Mouse (Mus musculus) left cerebral cortex, postnatal 14 days (tissue): ENCODE results near the gene Tdo2. TPM values are rescaled to one million over a fixed set of nuclear protein-coding genes. Genes with fewer than 3 reads are reported as not detected.

ENCODE experiments used
- DNase-seq, 2 experiments: peaks; one replicate each; pipeline ENCODE4 v3.0.0; 2021 to 2022; ENCODE audit warnings: low spot score in 2 of 2, mixed read lengths in 1 of 2
- intact Hi-C: fragments of 180-260 bp; cut with DNase I; formaldehyde crosslinking; loops from one replicate; pipeline ENCODE4 v1.15.1; 2025
- total RNA-seq, 2 experiments: library from RNA; stranded (reverse); gene quantifications; 2 replicates each; pipeline ENCODE4 v1.2.3; 2021

Tdo2 gene
- total RNA-seq, 2 experiments from 2014 or later = 1.6 to 1.7 TPM

- intact Hi-C loops = no loop called here
These were observed 27.0 kb downstream of the Tdo2 start for GRCm38 (mm10) chr3:81949048-81949447.

GRCm38 (mm10) chr3:81944851-81945393 lies 31.1 kb downstream of the Tdo2 start:
- no peak for DNase-seq
- intact Hi-C loops = no loop called here

More at GRCm38 (mm10) chr3:81949048-81949447, 27.0 kb downstream of the Tdo2 start:
- no peak for DNase-seq

- DNase-seq = no peak
- intact Hi-C loops = no loop called here
These were observed 32.9 kb downstream of the Tdo2 start for GRCm38 (mm10) chr3:81943097-81943496.

GRCm38 (mm10) chr3:81942341-81942740 lies 33.7 kb downstream of the Tdo2 start:
- intact Hi-C loops = no loop called here
- DNase-seq = no peak

GRCm38 (mm10) chr3:81938924-81939323 lies 37.1 kb downstream of the Tdo2 start:
- intact Hi-C loops = no loop called here
- no peak for DNase-seq

- intact Hi-C loops = loop anchor here (5.0 kb wide), 2 partner anchors 99 to 419 kb away; no protein-coding TSS in a partner anchor
These were observed 42.7 kb downstream of the Tdo2 start for GRCm38 (mm10) chr3:81933348-81933747.

GRCm38 (mm10) chr3:81932141-81933101 lies 43.6 kb downstream of the Tdo2 start, which contains the start of gene Ctso:
Ctso (plus strand) TSS chr3:81932601.
- DNase-seq = peak; percentile 88 to 90
- intact Hi-C loops = loop anchor here (5.0 kb wide), 2 partner anchors 100 to 420 kb away; no protein-coding TSS in a partner anchor

More at GRCm38 (mm10) chr3:81933348-81933747, 42.7 kb downstream of the Tdo2 start:
- no peak for DNase-seq

GRCm38 (mm10) chr3:81931695-81932094 lies 44.3 kb downstream of the Tdo2 start:
- intact Hi-C loops = loop anchor here (5.0 kb wide), 2 partner anchors 101 to 421 kb away; no protein-coding TSS in a partner anchor
- no peak for DNase-seq

- no peak for DNase-seq
- intact Hi-C loops = loop anchor here (5.0 to 10.0 kb wide), 3 partner anchors 892 to 1844 kb away; partner anchors contain the start of genes Gria2 and Pdgfc
These were observed 46.9 kb downstream of the Tdo2 start for GRCm38 (mm10) chr3:81929073-81929472.

- DNase-seq = peak in 1 of 2 experiments; percentile 25
These were observed 49.2 kb downstream of the Tdo2 start for GRCm38 (mm10) chr3:81926764-81927325.

GRCm38 (mm10) chr3:81925856-81926255 lies 50.1 kb downstream of the Tdo2 start:
- intact Hi-C loops = loop anchor here (2.0 to 10.0 kb wide), 4 partner anchors 889 to 1841 kb away; partner anchors contain the start of genes Gria2 and Pdgfc
- no peak for DNase-seq

More at GRCm38 (mm10) chr3:81926764-81927325, 49.2 kb downstream of the Tdo2 start:
- intact Hi-C loops = loop anchor here (5.0 to 10.0 kb wide), 3 partner anchors 890 to 1842 kb away; partner anchors contain the start of genes Gria2 and Pdgfc

- intact Hi-C loops = loop anchor here (2.0 to 10.0 kb wide), 5 partner anchors 138 to 1840 kb away; partner anchors contain the start of genes Gria2 and Pdgfc
- DNase-seq = peak; percentile 81 to 88
These were observed 51.1 kb downstream of the Tdo2 start for GRCm38 (mm10) chr3:81924931-81925330.

- intact Hi-C loops = loop anchor here (5.0 to 10.0 kb wide), 2 partner anchors 136 to 1838 kb away; no protein-coding TSS in a partner anchor
- DNase-seq = peak in 1 of 2 experiments; percentile 48
These were observed 53.1 kb downstream of the Tdo2 start for GRCm38 (mm10) chr3:81922910-81923309.

- intact Hi-C loops = loop anchor here (5.0 to 10.0 kb wide), 2 partner anchors 132 to 1835 kb away; no protein-coding TSS in a partner anchor
- no peak for DNase-seq
These were observed 56.3 kb downstream of the Tdo2 start for GRCm38 (mm10) chr3:81919681-81920080.

GRCm38 (mm10) chr3:81918215-81918614 lies 57.8 kb downstream of the Tdo2 start:
- intact Hi-C loops = no loop called here

GRCm38 (mm10) chr3:81917354-81917935 lies 58.6 kb downstream of the Tdo2 start:
- intact Hi-C loops = no loop called here
- no peak for DNase-seq

More at GRCm38 (mm10) chr3:81918215-81918614, 57.8 kb downstream of the Tdo2 start:
- no peak for DNase-seq

GRCm38 (mm10) chr3:81916030-81916686 lies 59.8 kb downstream of the Tdo2 start:
- intact Hi-C loops = no loop called here
- DNase-seq = peak; percentile 34 to 36

- DNase-seq = no peak
These were observed 65.5 kb downstream of the Tdo2 start for GRCm38 (mm10) chr3:81910286-81911036.

More at GRCm38 (mm10) chr3:81910286-81911036, 65.5 kb downstream of the Tdo2 start:
- intact Hi-C loops = no loop called here
